ENCODE assay signal across 9 mouse cellular contexts in genomic region chr2:90848331-90848730, GRCm38 (mm10). TPM values are rescaled to one million over a fixed set of nuclear protein-coding genes. Genes with fewer than 3 reads are reported as not detected.
DNase-seq lines count a peak whose midpoint lies in the region; ATAC-seq lines count a peak whose summit lies in the region.
"Had no signal": no experiment of that assay in that cellular context is flagged by ENCODE, and none has a peak within 500 bp of the region (broad histone marks: within the 10 kb centered on the region; RNA-seq: fewer than 3 reads in every experiment).

No protein-coding gene starts in this region.

- H3K36me3 ChIP-seq in hindbrain, embryonic 14.5 days (replicated peaks; ENCODE audit: control insufficient read depth, insufficient read depth), result peaks cover 38% of the 10 kb centered on the region
- H3K36me3 ChIP-seq in midbrain, embryonic 10.5 days, result peaks cover 43% of the 10 kb centered on the region

- H3K27me3 ChIP-seq in hindbrain, embryonic 14.5 days (ENCODE audit: control insufficient read depth, insufficient read depth, low read length), result no peaks in the 10 kb centered on the region
- H3K27me3 ChIP-seq in midbrain, embryonic 10.5 days (ENCODE audit: low read depth, poor library complexity, severe bottlenecking), result no peaks in the 10 kb centered on the region

- H3K4me3 ChIP-seq in brown adipose tissue, adult 24 weeks (ENCODE audit: insufficient read depth, low read depth, low read length), result peak overlapping the region; percentile 74
- H3K4me3 ChIP-seq in hindbrain, embryonic 14.5 days (replicated peaks; ENCODE audit: low read length), result peak overlapping the region; percentile 71
- H3K4me3 ChIP-seq in midbrain, embryonic 10.5 days, result peak overlapping the region; percentile 78

- DNase-seq in gastrocnemius, adult 18-20 months (ENCODE audit: low spot score), result peak; percentile 24
- DNase-seq in gastrocnemius, adult 8-10 months (ENCODE audit: low spot score in 2 of 2), result no peak
- DNase-seq in hindbrain, embryonic 14.5 days (ENCODE audit: low spot score), result no peak
- DNase-seq in midbrain, embryonic 10.5 days (ENCODE audit: low spot score), result no peak
- DNase-seq in left cerebral cortex, adult 11 months (ENCODE audit: low spot score), result no peak
- no peak for DNase-seq in left cerebral cortex, adult 8-10 months (ENCODE audit: low spot score in 2 of 2)
- no peak for DNase-seq in spleen, postnatal 4 days (ENCODE audit: low spot score in 2 of 2)
- DNase-seq: B cell, adult 2 months had no signal

- WGBS in hindbrain, embryonic 14.5 days, result 89% methylated on average over 5 of the region's 5 CpGs
- 93% methylated on average over 5 of the region's 5 CpGs for WGBS in midbrain, embryonic 10.5 days

- H3K4me2 ChIP-seq in hindbrain, embryonic 14.5 days (replicated peaks), result peak overlapping the region; percentile 65

- H3K27ac ChIP-seq in brown adipose tissue, adult 24 weeks (replicated peaks; ENCODE audit: low read depth, low read length), result no peak overlapping the region
- H3K27ac ChIP-seq in hindbrain, embryonic 14.5 days, result peak overlapping the region; percentile 86
- H3K27ac ChIP-seq in midbrain, embryonic 10.5 days (replicated peaks), result peak overlapping the region; percentile 95; the same call in 1 of the 2 replicates

- no peaks in the 10 kb centered on the region for H3K9me3 ChIP-seq in hindbrain, embryonic 14.5 days (ENCODE audit: control insufficient read depth, low read length)
- H3K9me3 ChIP-seq in midbrain, embryonic 10.5 days (replicated peaks), result no peaks in the 10 kb centered on the region

- no peak for ATAC-seq in hindbrain, embryonic 14.5 days (ENCODE audit: low FRiP score)

- peak overlapping the region; percentile 83 for H3K9ac ChIP-seq in hindbrain, embryonic 14.5 days

- peaks cover 4% of the 10 kb centered on the region; the same call in 1 of the 2 replicates for H3K4me1 ChIP-seq in brown adipose tissue, adult 24 weeks (ENCODE audit: control insufficient read depth, insufficient read depth, insufficient read length, low read length)
- H3K4me1 ChIP-seq in hindbrain, embryonic 14.5 days (replicated peaks; ENCODE audit: control insufficient read depth, insufficient read depth, low read length), result peaks cover 21% of the 10 kb centered on the region
- H3K4me1 ChIP-seq in midbrain, embryonic 10.5 days, result peaks cover 24% of the 10 kb centered on the region

RNA-seq across cellular contexts. Expression of gene Mtch2, which starts 1.4 kb away (rescaled TPM):
- 100 to 1,000 TPM; 146 to 157 TPM for total RNA-seq in gastrocnemius, adult 18-20 months (2021)
- total RNA-seq in gastrocnemius, adult 8-10 months (2022), result 100 to 1,000 TPM; 151 to 157 (median 154) TPM
- polyA plus RNA-seq in brown adipose tissue, adult 24 weeks (2012; ENCODE audit: insufficient read depth, insufficient read length, missing spikeins), result 906 and 910 TPM in 2 replicates
- 270 and 276 TPM in 2 replicates for polyA plus RNA-seq in hindbrain, embryonic 14.5 days (2014; fragmentation: Nextera tagmentation; extraction: Ambion mirVana)
- polyA plus RNA-seq in midbrain, embryonic 10.5 days (2016; fragmentation: Nextera tagmentation; extraction: Ambion mirVana), result 251 and 254 TPM in 2 replicates
- 100 to 1,000 TPM in 3 of 4 experiments, 10 to 100 TPM in 1; 99.3 to 117 (median 109) TPM for total RNA-seq in left cerebral cortex, adult 8-10 months (2022)

RNA-seq across cellular contexts. Expression of gene C1qtnf4, which starts 37.3 kb away (rescaled TPM):
- 1 to 10 TPM; 6.5 to 9.7 TPM for total RNA-seq in gastrocnemius, adult 18-20 months (2021)
- 1 to 10 TPM; 7.6 to 9.8 (median 8.5) TPM for total RNA-seq in gastrocnemius, adult 8-10 months (2022)
- polyA plus RNA-seq in brown adipose tissue, adult 24 weeks (2012; ENCODE audit: insufficient read depth, insufficient read length, missing spikeins), result 1.6 and 1.8 TPM in 2 replicates
- polyA plus RNA-seq in hindbrain, embryonic 14.5 days (2014; fragmentation: Nextera tagmentation; extraction: Ambion mirVana), result 182 and 189 TPM in 2 replicates
- polyA plus RNA-seq in midbrain, embryonic 10.5 days (2016; fragmentation: Nextera tagmentation; extraction: Ambion mirVana), result 2.3 and 3.8 TPM in 2 replicates
- total RNA-seq in left cerebral cortex, adult 8-10 months (2022), result 100 to 1,000 TPM; 243 to 258 (median 253) TPM

RNA-seq across cellular contexts. Expression of gene Kbtbd4, which starts 56.2 kb away (rescaled TPM):
- total RNA-seq in gastrocnemius, adult 18-20 months (2021), result 10 to 100 TPM; 17.8 to 19.2 TPM
- total RNA-seq in gastrocnemius, adult 8-10 months (2022), result 10 to 100 TPM; 17.9 to 24.0 (median 22.6) TPM
- polyA plus RNA-seq in brown adipose tissue, adult 24 weeks (2012; ENCODE audit: insufficient read depth, insufficient read length, missing spikeins), result 13.0 and 13.2 TPM in 2 replicates
- polyA plus RNA-seq in hindbrain, embryonic 14.5 days (2014; fragmentation: Nextera tagmentation; extraction: Ambion mirVana), result 44.2 and 45.5 TPM in 2 replicates
- 57.8 and 58.6 TPM in 2 replicates for polyA plus RNA-seq in midbrain, embryonic 10.5 days (2016; fragmentation: Nextera tagmentation; extraction: Ambion mirVana)
- total RNA-seq in left cerebral cortex, adult 8-10 months (2022), result 10 to 100 TPM; 33.1 to 51.2 (median 40.3) TPM

RNA-seq across cellular contexts. Expression of gene Ndufs3, which starts 56.3 kb away (rescaled TPM):
- 100 to 1,000 TPM; 489 to 535 TPM for total RNA-seq in gastrocnemius, adult 18-20 months (2021)
- total RNA-seq in gastrocnemius, adult 8-10 months (2022), result 100 to 1,000 TPM; 495 to 615 (median 547) TPM
- polyA plus RNA-seq in brown adipose tissue, adult 24 weeks (2012; ENCODE audit: insufficient read depth, insufficient read length, missing spikeins), result 871 and 1,187 TPM in 2 replicates
- polyA plus RNA-seq in hindbrain, embryonic 14.5 days (2014; fragmentation: Nextera tagmentation; extraction: Ambion mirVana), result 216 and 227 TPM in 2 replicates
- 194 and 199 TPM in 2 replicates for polyA plus RNA-seq in midbrain, embryonic 10.5 days (2016; fragmentation: Nextera tagmentation; extraction: Ambion mirVana)
- 100 to 1,000 TPM; 244 to 284 (median 255) TPM for total RNA-seq in left cerebral cortex, adult 8-10 months (2022)

Comparison
In these comparisons a context has a peak if more than half of its experiments do, and no peak if none do; other contexts are left out.
1. RNA of gene C1qtnf4, which starts 37.3 kb away (total RNA-seq): 243 to 258 TPM in left cerebral cortex, adult 8-10 months; 6.5 to 9.7 TPM in gastrocnemius, adult 18-20 months and 7.6 to 9.8 TPM in gastrocnemius, adult 8-10 months; every median in the first group is over 10 times any median in the second.
2. Peak in every context shown above with its lines, with median percentiles within 50 percentile points of each other: H3K4me3 ChIP-seq.